Mouse (Mus musculus) embryonic fibroblast, embryonic 13.5 days (primary cell): ENCODE measurements around the gene Akap1. TPM values are rescaled to one million over a fixed set of nuclear protein-coding genes. Genes with fewer than 3 reads are reported as not detected.
A peak's percentile ranks its signal among the peaks of the same experiment; 100 is the strongest.
"Not testable (repeated sequence)": the region's sequence is repeated elsewhere in the genome, so short reads cannot be mapped to it uniquely, and the experiment has no call there.

Experiments used
- H3K27ac ChIP-seq: 2 replicates; pipeline ENCODE4 v1.5.1; 2012; ENCODE audit warnings: low read length, control low read depth, inconsistent platforms; ENCODE audit not compliant: insufficient read depth
- H3K4me1 ChIP-seq: 2 replicates; pipeline ENCODE4 v1.6.1; 2011; ENCODE audit warnings: low read length; ENCODE audit not compliant: control insufficient read depth, insufficient read depth
- H3K4me3 ChIP-seq: 2 replicates; pipeline ENCODE4 v1.5.1; 2011; ENCODE audit warnings: mild to moderate bottlenecking, control low read depth, low read length; ENCODE audit not compliant: insufficient read depth
- CTCF ChIP-seq: IDR thresholded peaks from 2 replicates; pipeline ENCODE4 v1.5.1; 2011; ENCODE audit warnings: mild to moderate bottlenecking, control low read depth, low read length, moderate library complexity, borderline replicate concordance; ENCODE audit not compliant: insufficient read depth
- POLR2A ChIP-seq: IDR thresholded peaks from 2 replicates; pipeline ENCODE4 v1.6.1; 2011; ENCODE audit warnings: low read depth, mild to moderate bottlenecking, control low read depth, low read length, moderate library complexity
- polyA plus RNA-seq: library from polyadenylated mRNA; stranded (reverse); fragments of >200 nt; gene quantifications from 2 replicates; pipeline ENCODE4 v1.2.4, GENCODE M21; 2011; ENCODE audit warnings: low read depth; ENCODE audit not compliant: missing spikeins, insufficient read length

The Akap1 gene
- polyA plus RNA-seq, 1 experiment: 24.2 TPM

- Histone ChIP-seq H3K27ac (no peak overlapping the region), H3K4me3 (no peak overlapping the region), H3K4me1 (no peaks in the 10 kb centered on the region; the same call in 1 of the 2 replicates)
- TF ChIP-seq CTCF (no peak), POLR2A (no peak)
These were observed 33.4 kb upstream of the Akap1 start for GRCm38 (mm10) chr11:88897624-88898379.

DNA sequence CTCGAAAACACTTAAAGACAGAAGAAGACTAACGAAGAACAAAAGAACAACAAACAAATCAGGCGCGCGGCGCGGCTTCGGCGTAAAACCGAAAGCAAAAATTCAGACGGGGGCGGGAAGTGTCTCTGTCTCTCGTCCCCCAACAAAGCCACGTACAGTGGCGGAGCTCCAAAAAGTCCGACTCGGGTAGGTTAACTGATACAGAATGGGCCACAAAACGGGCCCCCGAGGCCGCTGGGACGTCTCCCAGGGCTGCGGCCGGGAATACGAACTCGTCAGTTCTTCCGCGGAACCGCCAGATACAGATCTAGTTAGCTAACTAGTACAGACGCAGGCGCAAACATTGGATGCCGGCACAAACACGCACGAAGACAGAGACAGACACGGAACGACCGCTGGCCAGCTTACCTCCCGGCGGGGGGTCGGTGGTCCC, 31.4 kb upstream of the Akap1 start:
- peak overlapping the region; percentile 25; the same call in 1 of the 2 replicates for H3K4me3 ChIP-seq
- H3K4me1 ChIP-seq: not testable (repeated sequence)

GRCm38 (mm10) chr11:88895235-88895634, 30.8 kb upstream of the Akap1 start:
- H3K27ac ChIP-seq, H3K4me1 ChIP-seq: not testable (repeated sequence)
- peak overlapping the region; percentile 18; the same call in 1 of the 2 replicates for H3K4me3 ChIP-seq

More for the DNA sequence above, 31.4 kb upstream of the Akap1 start:
- not testable (repeated sequence) for H3K27ac ChIP-seq

DNA sequence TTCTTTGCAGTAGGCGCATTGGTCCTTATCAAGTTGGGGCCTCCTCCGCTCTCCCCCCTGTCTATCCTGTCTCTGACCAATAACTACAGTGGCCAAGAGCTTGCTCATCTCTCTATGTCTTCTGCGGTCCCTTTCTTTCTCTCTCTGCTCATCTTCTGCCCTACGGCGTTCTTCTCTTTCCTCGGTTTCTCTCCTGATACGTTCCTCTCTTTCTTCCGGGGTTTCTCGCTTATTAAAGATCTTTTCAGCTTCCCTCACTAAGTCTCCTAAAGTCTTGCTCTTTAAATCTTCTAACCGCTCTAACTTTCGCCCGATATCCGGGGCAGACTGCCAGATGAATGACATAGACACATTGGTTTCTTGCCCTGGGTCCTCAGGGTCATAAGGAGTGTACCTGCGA, 29.9 kb upstream of the Akap1 start:
- H3K4me3 ChIP-seq, H3K4me1 ChIP-seq, H3K27ac ChIP-seq: not testable (repeated sequence)

DNA sequence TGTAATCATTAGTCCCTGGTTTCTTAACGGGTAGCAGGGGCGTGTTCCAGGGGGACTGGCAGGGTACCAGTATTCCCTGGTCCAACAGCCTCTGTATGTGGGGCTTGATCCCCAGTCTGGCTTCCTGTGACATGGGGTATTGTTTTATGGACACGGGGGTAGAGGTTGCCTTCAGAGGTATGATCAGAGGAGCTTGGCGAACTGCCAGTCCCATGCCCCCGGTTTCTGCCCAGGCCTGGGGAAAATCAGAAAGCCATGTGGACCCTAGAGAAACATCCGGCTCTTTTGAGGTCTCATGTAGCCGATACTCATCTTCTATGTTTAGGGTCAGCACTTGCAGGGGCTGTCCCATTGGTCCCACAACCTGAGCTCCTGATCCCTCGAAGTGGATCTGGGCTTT, 29.1 kb upstream of the Akap1 start:
- H3K27ac ChIP-seq, H3K4me1 ChIP-seq, H3K4me3 ChIP-seq: not testable (repeated sequence)

DNA sequence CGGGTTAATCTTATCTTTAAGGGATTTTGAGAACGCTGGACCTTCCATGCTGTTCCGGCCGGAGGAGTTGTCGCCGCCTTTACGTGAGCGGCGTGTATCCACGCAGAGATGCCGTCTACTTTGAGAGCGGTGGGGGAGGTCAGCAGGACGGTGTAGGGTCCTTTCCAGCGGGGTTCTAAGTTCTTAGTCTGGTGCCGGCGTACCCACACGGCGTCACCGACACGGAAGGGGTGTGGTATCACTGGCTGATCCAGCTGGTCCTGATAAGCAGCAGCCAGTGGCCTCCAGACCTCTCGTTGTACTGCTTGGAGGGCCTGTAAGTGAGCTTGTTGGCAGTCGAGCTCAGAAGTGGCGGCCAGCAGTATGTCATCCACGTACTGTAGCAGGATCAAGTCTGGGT, 28.4 kb upstream of the Akap1 start:
- H3K27ac ChIP-seq, H3K4me3 ChIP-seq, H3K4me1 ChIP-seq: not testable (repeated sequence)

- H3K4me3 ChIP-seq, H3K4me1 ChIP-seq, H3K27ac ChIP-seq: not testable (repeated sequence)
These were observed 27.7 kb upstream of the Akap1 start for GRCm38 (mm10) chr11:88891921-88892561.

DNA sequence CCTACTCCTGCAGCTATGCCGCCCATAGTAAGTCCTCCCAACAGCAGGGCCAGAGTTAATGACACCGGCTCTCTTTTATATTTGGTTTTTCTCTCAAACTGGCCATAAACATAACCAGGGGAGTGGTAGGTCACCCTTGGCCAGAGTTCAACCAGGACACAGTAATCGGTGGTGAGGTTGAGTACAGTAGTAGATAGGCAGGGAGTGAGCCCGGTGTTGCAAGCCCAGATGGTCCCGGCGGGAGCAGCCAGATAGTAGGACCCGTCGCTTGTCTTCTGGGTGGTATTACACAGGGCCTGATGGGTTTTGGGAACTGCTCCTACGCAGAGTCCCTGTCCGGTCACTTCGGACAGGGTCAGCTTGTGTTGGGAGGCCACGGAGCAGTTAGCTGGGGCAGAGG, 27.1 kb upstream of the Akap1 start:
- H3K4me3 ChIP-seq, H3K4me1 ChIP-seq, H3K27ac ChIP-seq: not testable (repeated sequence)

- H3K4me3 ChIP-seq: not testable (repeated sequence)
These were observed 26.5 kb upstream of the Akap1 start for GRCm38 (mm10) chr11:88890904-88891303.

GRCm38 (mm10) chr11:88888996-88889395, 24.6 kb upstream of the Akap1 start:
- no peak for TF ChIP-seq CTCF
- TF ChIP-seq POLR2A: no peak
- H3K4me1 ChIP-seq: no peaks in the 10 kb centered on the region
- no peak overlapping the region for H3K4me3 ChIP-seq
- H3K27ac ChIP-seq: no peak overlapping the region

More at GRCm38 (mm10) chr11:88890904-88891303, 26.5 kb upstream of the Akap1 start:
- H3K27ac ChIP-seq, H3K4me1 ChIP-seq: not testable (repeated sequence)

DNA sequence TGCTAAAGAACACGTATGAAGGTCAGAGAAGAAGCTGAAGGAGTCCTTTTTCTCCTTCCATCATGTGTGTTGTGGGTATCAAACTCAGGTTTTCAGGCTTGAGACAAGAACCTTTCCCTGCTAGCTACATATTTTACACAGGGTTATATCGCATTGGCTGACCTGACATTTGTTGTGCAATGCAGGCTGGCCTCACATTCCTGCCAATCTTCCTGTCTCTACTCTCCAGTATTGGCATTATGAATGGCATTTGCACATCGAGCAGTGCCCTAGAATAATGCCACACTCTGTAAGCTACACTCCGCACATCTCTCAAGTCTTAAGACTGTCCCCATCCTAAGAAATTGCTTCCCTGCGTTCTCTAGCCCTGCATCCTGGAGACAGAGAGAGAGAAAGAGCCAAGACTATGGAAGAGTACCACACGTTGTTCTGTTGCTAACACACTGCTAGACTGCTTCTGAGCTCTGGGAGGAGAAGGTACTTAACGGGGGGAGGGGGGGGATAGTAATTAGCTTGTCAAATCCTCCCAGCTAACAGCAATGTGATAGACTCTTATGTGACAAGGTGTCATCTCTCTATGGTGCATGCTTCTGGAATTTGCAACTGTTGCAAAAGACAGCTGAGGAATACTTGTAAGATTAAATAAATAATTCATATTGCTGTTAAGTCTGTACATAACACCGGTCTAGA, 20.1 kb upstream of the Akap1 start:
- Histone ChIP-seq H3K4me1 (no peaks in the 10 kb centered on the region), H3K4me3 (no peak overlapping the region), H3K27ac (no peak overlapping the region)
- no peak for TF ChIP-seq POLR2A
- TF ChIP-seq CTCF: no peak
